Mouse (Mus musculus): ENCODE measurements around the gene Elfn1. TPM values are rescaled to one million over a fixed set of nuclear protein-coding genes. Genes with fewer than 3 reads are reported as not detected.

Elfn1 gene
- polyA plus RNA-seq (2014; fragmentation: Illumina TruSeq; extraction: RNeasy Lipid Tissue Mini Kit (QIAGEN cat#74804); ENCODE audit: low read depth, low replicate concordance): 0.61 TPM

DNA sequence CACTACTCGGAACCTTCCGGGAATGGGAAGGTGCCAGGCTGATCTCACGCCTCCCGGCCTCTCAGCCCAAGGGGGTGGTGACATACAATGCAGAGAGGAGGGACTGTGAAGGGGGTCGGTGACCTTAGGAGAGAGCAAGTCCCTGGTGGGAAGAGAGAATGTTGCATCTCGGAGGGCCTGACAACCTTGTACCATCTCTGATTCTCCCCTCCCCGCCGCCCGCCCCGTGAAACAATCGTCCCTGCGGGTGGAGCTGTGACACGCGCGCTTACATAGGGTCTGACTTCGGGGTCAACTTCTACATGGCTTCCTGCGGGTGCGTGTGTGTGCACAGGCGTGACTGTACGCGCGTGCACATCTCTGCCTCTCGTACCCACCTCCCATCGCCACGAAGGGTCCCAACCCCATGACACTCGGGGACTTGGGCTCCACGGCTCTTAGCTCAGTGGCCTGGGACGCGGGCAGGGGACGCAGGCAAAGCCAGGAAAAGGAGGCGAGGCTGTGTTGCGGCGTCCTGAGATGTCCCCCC lies at the start of gene Elfn1:
Gene Elfn1 (plus strand): TSS at position 230 of the 529 bp plus-strand sequence.

Other genes starting within 250 kb of the Elfn1 start
- gene Micall2, start 171.6 kb upstream of the Elfn1 start, polyA plus RNA-seq (2014; fragmentation: Illumina TruSeq; extraction: RNeasy Lipid Tissue Mini Kit (QIAGEN cat#74804); ENCODE audit: low read depth, low replicate concordance): 0.12 TPM
- 0.85 TPM for gene Ints1, start 132.3 kb upstream of the Elfn1 start, polyA plus RNA-seq (2014; fragmentation: Illumina TruSeq; extraction: RNeasy Lipid Tissue Mini Kit (QIAGEN cat#74804); ENCODE audit: low read depth, low replicate concordance)
- 4.7 TPM for gene Mafk, start 116.4 kb upstream of the Elfn1 start, polyA plus RNA-seq (2014; fragmentation: Illumina TruSeq; extraction: RNeasy Lipid Tissue Mini Kit (QIAGEN cat#74804); ENCODE audit: low read depth, low replicate concordance)
- gene Tmem184a, start 88.0 kb upstream of the Elfn1 start, polyA plus RNA-seq (2014; fragmentation: Illumina TruSeq; extraction: RNeasy Lipid Tissue Mini Kit (QIAGEN cat#74804); ENCODE audit: low read depth, low replicate concordance): 1.2 TPM
- gene Gm26938, start 81.5 kb upstream of the Elfn1 start, polyA plus RNA-seq (2014; fragmentation: Illumina TruSeq; extraction: RNeasy Lipid Tissue Mini Kit (QIAGEN cat#74804); ENCODE audit: low read depth, low replicate concordance): not detected
- gene Psmg3, start 81.1 kb upstream of the Elfn1 start, polyA plus RNA-seq (2014; fragmentation: Illumina TruSeq; extraction: RNeasy Lipid Tissue Mini Kit (QIAGEN cat#74804); ENCODE audit: low read depth, low replicate concordance): not detected

All from kidney, adult 10 weeks (tissue).